Mouse (Mus musculus): Measurements from ENCODE around the gene Ebp.

DNA sequence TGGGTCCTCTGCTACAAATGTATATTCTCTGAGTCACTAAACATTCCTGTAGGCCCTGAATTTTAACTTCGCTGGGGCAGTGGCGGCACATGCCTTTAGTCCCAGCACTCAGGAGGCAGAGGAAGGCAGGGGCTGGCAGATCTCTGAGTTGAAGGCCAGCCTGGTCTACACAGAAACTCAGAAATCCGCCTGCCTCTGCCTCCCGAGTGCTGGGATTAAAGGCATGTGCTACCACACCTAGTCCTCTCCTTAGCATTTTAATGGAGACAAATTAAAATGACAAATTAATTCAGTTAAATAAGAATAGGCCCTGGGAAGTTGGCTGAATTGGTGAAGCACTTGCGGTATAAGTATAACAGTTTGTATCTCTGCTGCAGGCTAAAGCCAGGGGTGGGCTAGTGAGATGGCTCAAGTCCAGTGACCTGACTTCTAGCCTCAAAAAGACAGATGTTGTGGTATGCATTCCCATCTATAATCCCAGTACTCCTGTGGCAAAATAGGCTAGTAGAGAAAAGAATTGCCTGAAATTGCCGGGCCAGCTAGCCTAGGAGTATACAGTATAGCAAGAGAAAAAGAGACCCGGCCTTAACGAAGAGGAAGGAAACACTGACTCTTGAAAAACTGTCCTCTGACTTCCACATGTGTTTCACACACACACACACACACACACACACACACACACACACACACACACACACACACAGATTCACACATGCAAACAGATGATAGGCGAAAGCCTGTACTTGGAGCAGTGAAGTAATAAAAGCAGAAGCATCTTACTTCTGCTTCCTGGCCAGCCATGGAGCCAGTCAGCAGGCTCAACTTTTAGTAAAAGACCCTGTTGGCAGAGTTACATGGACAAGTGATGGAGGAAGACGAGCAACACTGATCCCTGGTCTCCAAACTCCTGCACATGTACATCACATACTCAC is 25.3 kb downstream of the Ebp start:
- TF ChIP-seq POLR2A (IDR thresholded peaks at IDR 0.05; ENCODE audit: control insufficient read depth, extremely low read depth, insufficient read depth, low read length, poor library complexity) (no peak), CTCF (IDR thresholded peaks at IDR 0.05; ENCODE audit: borderline replicate concordance, control insufficient read depth, extremely low read depth, insufficient read depth, low read length, poor library complexity) (no peak)
